Mouse (Mus musculus): ENCODE measurements around the gene Lsamp. TPM values are rescaled to one million over a fixed set of nuclear protein-coding genes. Genes with fewer than 3 reads are reported as not detected.

Lsamp gene
- total and polyA plus RNA-seq, 2 experiments from 2014 or later, result 122 to 157 TPM

GRCm38 (mm10) chr16:41701790-41702428, 1717.7 kb downstream of the Lsamp start:
- no peak overlapping the region for H3K9ac ChIP-seq (replicated peaks; ENCODE audit: low read length)
- no peak overlapping the region for H3K4me3 ChIP-seq (ENCODE audit: low read length)
- no peak for ATAC-seq
- no peak for DNase-seq (ENCODE audit: low spot score)
- H3K9me3 ChIP-seq (ENCODE audit: low read length), result no peaks in the 10 kb centered on the region
- H3K4me1 ChIP-seq (ENCODE audit: insufficient read depth, low read length), result no peaks in the 10 kb centered on the region
- H3K4me2 ChIP-seq (ENCODE audit: low read depth, low read length), result no peak overlapping the region
- H3K27ac ChIP-seq, result no peak overlapping the region
- H3K36me3 ChIP-seq (ENCODE audit: insufficient read depth, low read length), result no peaks in the 10 kb centered on the region
- WGBS, result 81% methylated on average over 5 of the region's 5 CpGs
- H3K27me3 ChIP-seq (ENCODE audit: insufficient read depth, low read length), result no peaks in the 10 kb centered on the region
- no peak for TF ChIP-seq CTCF (IDR thresholded peaks at IDR 0.05; ENCODE audit: low read depth)

- H3K4me3 ChIP-seq (ENCODE audit: low read length), result no peak overlapping the region
- DNase-seq (ENCODE audit: low spot score), result peak; percentile 84
These were observed 1744.9 kb downstream of the Lsamp start for GRCm38 (mm10) chr16:41728900-41729585.

GRCm38 (mm10) chr16:41729911-41730310, 1745.8 kb downstream of the Lsamp start:
- no peak overlapping the region for H3K4me3 ChIP-seq (ENCODE audit: low read length)
- H3K4me1 ChIP-seq (ENCODE audit: insufficient read depth, low read length), result no peaks in the 10 kb centered on the region
- H3K27me3 ChIP-seq (ENCODE audit: insufficient read depth, low read length), result no peaks in the 10 kb centered on the region
- TF ChIP-seq CTCF (IDR thresholded peaks at IDR 0.05; ENCODE audit: low read depth), result no peak
- WGBS, result 84% methylated on average over 1 of the region's 1 CpGs
- no peak for DNase-seq (ENCODE audit: low spot score)
- H3K9me3 ChIP-seq (ENCODE audit: low read length), result no peaks in the 10 kb centered on the region
- no peak overlapping the region for H3K9ac ChIP-seq (replicated peaks; ENCODE audit: low read length)
- no peak overlapping the region for H3K27ac ChIP-seq
- H3K4me2 ChIP-seq (ENCODE audit: low read depth, low read length), result no peak overlapping the region
- no peaks in the 10 kb centered on the region for H3K36me3 ChIP-seq (ENCODE audit: insufficient read depth, low read length)
- no peak for ATAC-seq

More at GRCm38 (mm10) chr16:41728900-41729585, 1744.9 kb downstream of the Lsamp start:
- TF ChIP-seq CTCF (IDR thresholded peaks at IDR 0.05; ENCODE audit: low read depth), result no peak
- peak; percentile 94 for ATAC-seq
- 59% methylated on average over 9 of the region's 9 CpGs for WGBS
- no peaks in the 10 kb centered on the region for H3K27me3 ChIP-seq (ENCODE audit: insufficient read depth, low read length)
- no peaks in the 10 kb centered on the region for H3K36me3 ChIP-seq (ENCODE audit: insufficient read depth, low read length)
- no peak overlapping the region for H3K9ac ChIP-seq (replicated peaks; ENCODE audit: low read length)
- H3K9me3 ChIP-seq (ENCODE audit: low read length), result no peaks in the 10 kb centered on the region
- no peak overlapping the region for H3K4me2 ChIP-seq (ENCODE audit: low read depth, low read length)
- H3K27ac ChIP-seq, result peak overlapping the region; percentile 46; the same call in 1 of the 2 replicates
- no peaks in the 10 kb centered on the region for H3K4me1 ChIP-seq (ENCODE audit: insufficient read depth, low read length)

GRCm38 (mm10) chr16:41745037-41745436, 1760.9 kb downstream of the Lsamp start:
- DNase-seq (ENCODE audit: low spot score) (peak; percentile 81), ATAC-seq (peak; percentile 90)
- WGBS, result 45% methylated on average over 4 of the region's 4 CpGs

DNA sequence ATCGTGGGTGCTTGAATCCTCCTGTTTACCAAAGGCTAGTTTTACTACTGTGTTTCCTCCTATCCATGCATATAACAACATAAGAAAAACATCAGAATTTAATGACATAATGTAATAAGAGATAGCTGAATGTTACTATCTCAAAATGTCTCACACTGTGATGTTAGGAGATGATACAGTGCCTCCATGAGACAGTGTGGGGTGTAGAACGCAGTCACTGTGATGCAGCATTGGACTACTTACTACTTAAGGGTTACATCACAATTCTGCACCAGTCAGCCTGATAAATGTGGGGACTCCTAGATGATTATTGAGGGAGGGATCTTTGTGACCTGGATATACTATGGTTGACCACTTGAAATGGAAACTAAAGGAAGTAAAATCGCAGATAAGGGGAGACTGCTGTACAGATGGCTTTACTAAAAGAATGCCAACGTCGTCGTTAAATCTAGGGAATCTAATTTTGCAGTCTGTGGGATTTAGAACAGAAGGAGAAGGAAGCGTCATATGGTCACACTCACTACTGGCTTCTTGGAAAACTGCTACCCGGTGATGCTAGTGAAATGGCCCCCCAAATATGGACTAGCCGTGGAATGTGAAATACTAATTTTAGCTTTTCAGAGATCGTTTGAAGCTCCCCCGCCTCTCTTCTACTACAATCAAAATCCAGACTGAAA, 1762.2 kb downstream of the Lsamp start:
- Histone ChIP-seq H3K4me1 (ENCODE audit: insufficient read depth, low read length) (no peaks in the 10 kb centered on the region), H3K27ac (no peak overlapping the region), H3K4me2 (ENCODE audit: low read depth, low read length) (no peak overlapping the region), H3K9ac (replicated peaks; ENCODE audit: low read length) (no peak overlapping the region), H3K36me3 (ENCODE audit: insufficient read depth, low read length) (no peaks in the 10 kb centered on the region), H3K27me3 (ENCODE audit: insufficient read depth, low read length) (no peaks in the 10 kb centered on the region), H3K9me3 (ENCODE audit: low read length) (no peaks in the 10 kb centered on the region), H3K4me3 (ENCODE audit: low read length) (no peak overlapping the region)
- TF ChIP-seq CTCF (IDR thresholded peaks at IDR 0.05; ENCODE audit: low read depth), result no peak
- ATAC-seq (no peak), DNase-seq (ENCODE audit: low spot score) (no peak)
- WGBS, result 86% methylated on average over 11 of the region's 11 CpGs

More at GRCm38 (mm10) chr16:41745037-41745436, 1760.9 kb downstream of the Lsamp start:
- Histone ChIP-seq H3K9ac (replicated peaks; ENCODE audit: low read length) (no peak overlapping the region), H3K4me3 (ENCODE audit: low read length) (no peak overlapping the region), H3K27me3 (ENCODE audit: insufficient read depth, low read length) (no peaks in the 10 kb centered on the region), H3K9me3 (ENCODE audit: low read length) (no peaks in the 10 kb centered on the region), H3K4me2 (ENCODE audit: low read depth, low read length) (no peak overlapping the region), H3K27ac (peak overlapping the region; percentile 58; the same call in 1 of the 2 replicates), H3K4me1 (ENCODE audit: insufficient read depth, low read length) (no peaks in the 10 kb centered on the region), H3K36me3 (ENCODE audit: insufficient read depth, low read length) (no peaks in the 10 kb centered on the region)
- TF ChIP-seq CTCF (IDR thresholded peaks at IDR 0.05; ENCODE audit: low read depth), result no peak

DNA sequence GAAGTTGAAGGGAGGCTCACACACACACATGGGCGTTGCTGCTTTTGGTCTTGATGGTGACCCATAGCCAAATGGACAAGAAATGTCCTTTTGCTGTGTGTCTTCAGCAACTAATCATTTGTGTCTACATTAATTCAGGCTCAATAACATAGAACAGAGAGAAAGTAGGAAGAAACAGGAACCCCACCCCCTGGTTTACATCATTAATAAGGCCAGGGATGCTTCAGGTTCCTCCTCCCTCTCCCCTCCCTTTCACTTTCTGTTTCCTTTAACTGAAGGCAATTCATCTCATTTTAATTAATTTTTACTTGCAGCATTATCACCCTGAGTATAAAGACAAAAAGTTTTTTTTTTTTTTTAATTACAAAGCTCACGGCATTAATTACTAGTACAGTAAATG, 1763.7 kb downstream of the Lsamp start:
- Histone ChIP-seq H3K4me3 (ENCODE audit: low read length) (no peak overlapping the region), H3K36me3 (ENCODE audit: insufficient read depth, low read length) (no peaks in the 10 kb centered on the region), H3K4me2 (ENCODE audit: low read depth, low read length) (no peak overlapping the region), H3K27ac (no peak overlapping the region), H3K4me1 (ENCODE audit: insufficient read depth, low read length) (no peaks in the 10 kb centered on the region), H3K27me3 (ENCODE audit: insufficient read depth, low read length) (no peaks in the 10 kb centered on the region), H3K9me3 (ENCODE audit: low read length) (no peaks in the 10 kb centered on the region), H3K9ac (replicated peaks; ENCODE audit: low read length) (no peak overlapping the region)
- TF ChIP-seq CTCF (IDR thresholded peaks at IDR 0.05; ENCODE audit: low read depth), result no peak
- no peak for DNase-seq (ENCODE audit: low spot score)
- WGBS, result 61% methylated on average over 2 of the region's 2 CpGs
- no peak for ATAC-seq
